Mouse (Mus musculus): ENCODE results near the gene Msh4. TPM values are rescaled to one million over a fixed set of nuclear protein-coding genes. Genes with fewer than 3 reads are reported as not detected.

The Msh4 gene
- polyA plus RNA-seq, 1 experiment from 2014 or later = not detected

- no peaks in the 10 kb centered on the region for H3K27me3 ChIP-seq (ENCODE audit: control insufficient read depth, insufficient read depth, low read length)
- no peak overlapping the region for H3K4me3 ChIP-seq (ENCODE audit: low read depth, low read length)
- ATAC-seq (ENCODE audit: low FRiP score) (no peak), DNase-seq (ENCODE audit: low spot score, missing footprints) (no peak)
- no peaks in the 10 kb centered on the region for H3K9me3 ChIP-seq (ENCODE audit: control insufficient read depth, low read length)
- no peak overlapping the region for H3K4me2 ChIP-seq
- H3K4me1 ChIP-seq (ENCODE audit: control insufficient read depth, insufficient read depth, low read length) = no peaks in the 10 kb centered on the region
- no peak overlapping the region for H3K9ac ChIP-seq (ENCODE audit: low read length)
- WGBS = 88% methylated on average over 4 of the region's 4 CpGs
- no peak overlapping the region for H3K27ac ChIP-seq (ENCODE audit: low read depth, low read length)
- no peaks in the 10 kb centered on the region for H3K36me3 ChIP-seq (ENCODE audit: control insufficient read depth, insufficient read depth, low read length)
Observed at GRCm38 (mm10) chr3:153846109-153846508, 59.8 kb downstream of the Msh4 start.

GRCm38 (mm10) chr3:153845500-153845899 lies 60.4 kb downstream of the Msh4 start:
- Histone ChIP-seq H3K36me3 (ENCODE audit: control insufficient read depth, insufficient read depth, low read length) (no peaks in the 10 kb centered on the region), H3K4me2 (no peak overlapping the region), H3K4me3 (ENCODE audit: low read depth, low read length) (no peak overlapping the region), H3K9ac (ENCODE audit: low read length) (no peak overlapping the region), H3K27me3 (ENCODE audit: control insufficient read depth, insufficient read depth, low read length) (no peaks in the 10 kb centered on the region), H3K4me1 (ENCODE audit: control insufficient read depth, insufficient read depth, low read length) (no peaks in the 10 kb centered on the region), H3K9me3 (ENCODE audit: control insufficient read depth, low read length) (no peaks in the 10 kb centered on the region), H3K27ac (ENCODE audit: low read depth, low read length) (no peak overlapping the region)
- 91% methylated on average over 2 of the region's 2 CpGs for WGBS
- ATAC-seq (ENCODE audit: low FRiP score) (no peak), DNase-seq (ENCODE audit: low spot score, missing footprints) (no peak)

- no peak for DNase-seq (ENCODE audit: low spot score, missing footprints)
- 94% methylated on average over 9 of the region's 9 CpGs for WGBS
Observed at GRCm38 (mm10) chr3:153844757-153845156, 61.2 kb downstream of the Msh4 start.

GRCm38 (mm10) chr3:153844030-153844429 lies 61.9 kb downstream of the Msh4 start, which contains the start of gene Asb17:
TSS of gene Asb17 (plus strand) at chr3:153844209.
- Histone ChIP-seq H3K36me3 (ENCODE audit: control insufficient read depth, insufficient read depth, low read length) (no peaks in the 10 kb centered on the region), H3K9ac (ENCODE audit: low read length) (no peak within 1 kb of the TSS), H3K4me2 (no peak within 1 kb of the TSS), H3K9me3 (ENCODE audit: control insufficient read depth, low read length) (no peaks in the 10 kb centered on the region), H3K27me3 (ENCODE audit: control insufficient read depth, insufficient read depth, low read length) (no peaks in the 10 kb centered on the region), H3K4me3 (ENCODE audit: low read depth, low read length) (no peak within 1 kb of the TSS), H3K4me1 (ENCODE audit: control insufficient read depth, insufficient read depth, low read length) (no peaks in the 10 kb centered on the region), H3K27ac (ENCODE audit: low read depth, low read length) (no peak within 1 kb of the TSS)
- WGBS = 90% methylated on average over 10 of the region's 10 CpGs
- no peak for DNase-seq (ENCODE audit: low spot score, missing footprints)
- ATAC-seq (ENCODE audit: low FRiP score) = no peak

More at GRCm38 (mm10) chr3:153844757-153845156, 61.2 kb downstream of the Msh4 start:
- Histone ChIP-seq H3K4me3 (ENCODE audit: low read depth, low read length) (no peak overlapping the region), H3K9me3 (ENCODE audit: control insufficient read depth, low read length) (no peaks in the 10 kb centered on the region), H3K4me2 (no peak overlapping the region), H3K27ac (ENCODE audit: low read depth, low read length) (no peak overlapping the region), H3K36me3 (ENCODE audit: control insufficient read depth, insufficient read depth, low read length) (no peaks in the 10 kb centered on the region), H3K27me3 (ENCODE audit: control insufficient read depth, insufficient read depth, low read length) (no peaks in the 10 kb centered on the region), H3K4me1 (ENCODE audit: control insufficient read depth, insufficient read depth, low read length) (no peaks in the 10 kb centered on the region), H3K9ac (ENCODE audit: low read length) (no peak overlapping the region)
- no peak for ATAC-seq (ENCODE audit: low FRiP score)

- Histone ChIP-seq H3K27me3 (ENCODE audit: control insufficient read depth, insufficient read depth, low read length) (no peaks in the 10 kb centered on the region), H3K4me3 (ENCODE audit: low read depth, low read length) (no peak overlapping the region), H3K36me3 (ENCODE audit: control insufficient read depth, insufficient read depth, low read length) (no peaks in the 10 kb centered on the region), H3K27ac (ENCODE audit: low read depth, low read length) (no peak overlapping the region), H3K9me3 (ENCODE audit: control insufficient read depth, low read length) (no peaks in the 10 kb centered on the region), H3K4me1 (ENCODE audit: control insufficient read depth, insufficient read depth, low read length) (no peaks in the 10 kb centered on the region), H3K4me2 (no peak overlapping the region), H3K9ac (ENCODE audit: low read length) (no peak overlapping the region)
- DNase-seq (ENCODE audit: low spot score, missing footprints) (no peak), ATAC-seq (ENCODE audit: low FRiP score) (no peak)
- 77% methylated on average over 4 of the region's 4 CpGs for WGBS
Observed at GRCm38 (mm10) chr3:153837593-153837992, 68.3 kb downstream of the Msh4 start.

GRCm38 (mm10) chr3:153836316-153836715 lies 69.6 kb downstream of the Msh4 start:
- H3K27ac ChIP-seq (ENCODE audit: low read depth, low read length) = no peak overlapping the region
- H3K36me3 ChIP-seq (ENCODE audit: control insufficient read depth, insufficient read depth, low read length) = no peaks in the 10 kb centered on the region
- H3K27me3 ChIP-seq (ENCODE audit: control insufficient read depth, insufficient read depth, low read length) = no peaks in the 10 kb centered on the region
- no peak overlapping the region for H3K9ac ChIP-seq (ENCODE audit: low read length)
- 74% methylated on average over 3 of the region's 3 CpGs for WGBS
- DNase-seq (ENCODE audit: low spot score, missing footprints) (no peak), ATAC-seq (ENCODE audit: low FRiP score) (no peak)
- no peaks in the 10 kb centered on the region for H3K4me1 ChIP-seq (ENCODE audit: control insufficient read depth, insufficient read depth, low read length)
- H3K4me2 ChIP-seq = no peak overlapping the region
- no peaks in the 10 kb centered on the region for H3K9me3 ChIP-seq (ENCODE audit: control insufficient read depth, low read length)
- no peak overlapping the region for H3K4me3 ChIP-seq (ENCODE audit: low read depth, low read length)

- no peak overlapping the region for H3K9ac ChIP-seq (ENCODE audit: low read length)
- DNase-seq (ENCODE audit: low spot score, missing footprints) = peak; percentile 87
- no peaks in the 10 kb centered on the region for H3K27me3 ChIP-seq (ENCODE audit: control insufficient read depth, insufficient read depth, low read length)
- H3K9me3 ChIP-seq (ENCODE audit: control insufficient read depth, low read length) = no peaks in the 10 kb centered on the region
- H3K4me3 ChIP-seq (ENCODE audit: low read depth, low read length) = no peak overlapping the region
- 58% methylated on average over 7 of the region's 7 CpGs for WGBS
- H3K36me3 ChIP-seq (ENCODE audit: control insufficient read depth, insufficient read depth, low read length) = no peaks in the 10 kb centered on the region
- H3K27ac ChIP-seq (ENCODE audit: low read depth, low read length) = no peak overlapping the region
- no peak overlapping the region for H3K4me2 ChIP-seq
- ATAC-seq (ENCODE audit: low FRiP score) = peak; percentile 66
- no peaks in the 10 kb centered on the region for H3K4me1 ChIP-seq (ENCODE audit: control insufficient read depth, insufficient read depth, low read length)
Observed at GRCm38 (mm10) chr3:153835455-153836086, 70.4 kb downstream of the Msh4 start.

- H3K4me2 ChIP-seq = no peak overlapping the region
- H3K27me3 ChIP-seq (ENCODE audit: control insufficient read depth, insufficient read depth, low read length) = no peaks in the 10 kb centered on the region
- no peaks in the 10 kb centered on the region for H3K4me1 ChIP-seq (ENCODE audit: control insufficient read depth, insufficient read depth, low read length)
- WGBS = 91% methylated on average over 4 of the region's 4 CpGs
- no peak overlapping the region for H3K4me3 ChIP-seq (ENCODE audit: low read depth, low read length)
- no peak overlapping the region for H3K9ac ChIP-seq (ENCODE audit: low read length)
- no peaks in the 10 kb centered on the region for H3K9me3 ChIP-seq (ENCODE audit: control insufficient read depth, low read length)
- no peak overlapping the region for H3K27ac ChIP-seq (ENCODE audit: low read depth, low read length)
- ATAC-seq (ENCODE audit: low FRiP score) (no peak), DNase-seq (ENCODE audit: low spot score, missing footprints) (no peak)
- H3K36me3 ChIP-seq (ENCODE audit: control insufficient read depth, insufficient read depth, low read length) = no peaks in the 10 kb centered on the region
Observed at GRCm38 (mm10) chr3:153834071-153834470, 71.9 kb downstream of the Msh4 start.

GRCm38 (mm10) chr3:153832654-153832945 lies 73.3 kb downstream of the Msh4 start:
- Histone ChIP-seq H3K27me3 (ENCODE audit: control insufficient read depth, insufficient read depth, low read length) (no peaks in the 10 kb centered on the region), H3K27ac (ENCODE audit: low read depth, low read length) (no peak overlapping the region), H3K9ac (ENCODE audit: low read length) (no peak overlapping the region), H3K4me3 (ENCODE audit: low read depth, low read length) (no peak overlapping the region), H3K36me3 (ENCODE audit: control insufficient read depth, insufficient read depth, low read length) (no peaks in the 10 kb centered on the region), H3K4me1 (ENCODE audit: control insufficient read depth, insufficient read depth, low read length) (no peaks in the 10 kb centered on the region), H3K9me3 (ENCODE audit: control insufficient read depth, low read length) (no peaks in the 10 kb centered on the region), H3K4me2 (no peak overlapping the region)
- ATAC-seq (ENCODE audit: low FRiP score) = no peak
- WGBS = 39% methylated on average over 6 of the region's 6 CpGs
- no peak for DNase-seq (ENCODE audit: low spot score, missing footprints)

Data from midbrain, embryonic 11.5 days (tissue).